Mouse (Mus musculus) stomach, embryonic 14.5 days (tissue): ENCODE data around the gene Crlf3. TPM values are rescaled to one million over a fixed set of nuclear protein-coding genes. Genes with fewer than 3 reads are reported as not detected.
"Not testable (repeated sequence)": the region's sequence is repeated elsewhere in the genome, so short reads cannot be mapped to it uniquely, and the experiment has no call there.

Source experiments
- ATAC-seq: fragments of 200-750 bp; cut with Nextera tagmentation; 2 replicates; pipeline ENCODE4 v1.8.0; 2017; ENCODE audit warnings: low read depth, moderate TSS enrichment; ENCODE audit not compliant: insufficient number of reproducible peaks, insufficient read depth, low FRiP score
- H3K27ac ChIP-seq: fragments of 300-500 bp; sonication (generic); 2 replicates; pipeline ENCODE4 v1.5.1; 2014; ENCODE audit warnings: mild to moderate bottlenecking, low read length, moderate library complexity, mixed read lengths
- H3K27me3 ChIP-seq: fragments of 300-500 bp; sonication (generic); 2 replicates; pipeline ENCODE4 v1.6.1; 2014; ENCODE audit warnings: low read length, control low read depth, mixed read lengths; ENCODE audit not compliant: control insufficient read depth, insufficient read depth
- H3K36me3 ChIP-seq: fragments of 300-500 bp; sonication (generic); 2 replicates; pipeline ENCODE4 v1.6.1; 2014; ENCODE audit warnings: mild to moderate bottlenecking, control low read depth, low read length, moderate library complexity, mixed read lengths; ENCODE audit not compliant: control insufficient read depth, insufficient read depth
- H3K4me1 ChIP-seq: fragments of 300-500 bp; sonication (generic); 2 replicates; pipeline ENCODE4 v1.6.1; 2014; ENCODE audit warnings: low read length, control low read depth, mixed read lengths; ENCODE audit not compliant: control insufficient read depth, insufficient read depth
- H3K4me2 ChIP-seq: fragments of 300-500 bp; sonication (generic); replicated peaks from 2 replicates; pipeline ENCODE4 v1.6.1; 2014; ENCODE audit warnings: low read depth, low read length, control low read depth
- H3K4me3 ChIP-seq: fragments of 300-500 bp; sonication (generic); 2 replicates; pipeline ENCODE4 v1.5.1; 2014; ENCODE audit warnings: low read depth, low read length, control low read depth
- H3K9ac ChIP-seq: fragments of 300-500 bp; sonication (generic); replicated peaks from 2 replicates; pipeline ENCODE4 v1.6.1; 2014; ENCODE audit warnings: low read depth, mild to moderate bottlenecking, control low read depth, low read length, moderate library complexity, mixed read lengths
- H3K9me3 ChIP-seq: fragments of 300-500 bp; sonication (generic); 2 replicates; pipeline ENCODE4 v1.6.1; 2016; ENCODE audit warnings: low read depth, low read length, control low read depth; ENCODE audit not compliant: control insufficient read depth
- WGBS: fragments of 180-500 bp; shearing (Covaris S2); extraction: QIAGEN DNeasy Blood & Tissue Kit; methylation state at CpG from one replicate; pipeline ENCODE4 v1.1.7; 2014; 5-methylcytosine and 5-hydroxymethylcytosine counted together
- polyA plus RNA-seq: library from polyadenylated mRNA; unstranded; fragments of >200 nt; fragmentation: Nextera tagmentation; extraction: Ambion mirVana; gene quantifications from 2 replicates; pipeline ENCODE4 v1.2.1, GENCODE M21; 2014

The Crlf3 gene
- polyA plus RNA-seq, 1 experiment from 2014 or later: 29.6 TPM

DNA sequence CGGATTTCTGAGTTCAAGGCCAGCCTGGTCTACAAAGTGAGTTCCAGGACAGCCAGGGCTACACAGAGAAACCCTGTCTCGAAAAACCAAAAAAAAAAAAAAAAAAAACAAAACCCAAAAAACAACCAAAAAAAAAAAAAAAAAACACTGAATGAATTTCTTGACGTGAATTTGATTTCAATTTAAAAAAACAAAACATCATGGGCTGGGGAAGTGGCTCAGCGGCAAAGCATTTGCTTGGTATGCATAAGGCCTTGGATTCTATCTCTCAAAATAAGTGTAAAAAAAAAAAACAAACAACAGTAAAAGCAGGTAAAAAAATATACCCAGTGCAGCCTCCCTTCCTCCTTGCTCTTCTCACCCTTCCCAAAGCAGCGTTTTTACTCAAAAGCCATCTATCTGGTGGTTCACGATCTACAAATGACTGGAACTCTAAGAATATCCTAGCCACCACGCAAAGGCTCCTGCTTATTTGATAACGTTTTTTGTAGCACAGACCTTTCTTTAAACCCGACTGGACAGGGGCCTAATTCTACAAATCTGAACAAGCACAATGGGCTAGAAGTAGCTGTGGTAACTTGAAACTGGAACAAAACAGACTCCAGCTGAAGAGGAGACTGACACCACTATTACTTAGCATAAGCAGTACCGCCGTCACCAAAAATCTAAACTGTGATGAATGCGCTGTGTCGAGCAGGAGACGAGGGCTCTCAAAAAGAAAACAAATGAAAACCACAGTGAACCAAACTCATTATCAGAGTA lies 2.8 kb downstream of the Crlf3 start:
- ATAC-seq: no peak
- Histone ChIP-seq H3K27ac (no peak overlapping the region), H3K9me3 (no peaks in the 10 kb centered on the region), H3K27me3 (no peaks in the 10 kb centered on the region), H3K4me1 (peaks cover 12% of the 10 kb centered on the region; the same call in 1 of the 2 replicates), H3K4me2 (no peak overlapping the region), H3K9ac (no peak overlapping the region), H3K36me3 (no peaks in the 10 kb centered on the region; the same call in 1 of the 2 replicates), H3K4me3 (no peak overlapping the region)
- WGBS: 77% methylated on average over 13 of the region's 14 CpGs

DNA sequence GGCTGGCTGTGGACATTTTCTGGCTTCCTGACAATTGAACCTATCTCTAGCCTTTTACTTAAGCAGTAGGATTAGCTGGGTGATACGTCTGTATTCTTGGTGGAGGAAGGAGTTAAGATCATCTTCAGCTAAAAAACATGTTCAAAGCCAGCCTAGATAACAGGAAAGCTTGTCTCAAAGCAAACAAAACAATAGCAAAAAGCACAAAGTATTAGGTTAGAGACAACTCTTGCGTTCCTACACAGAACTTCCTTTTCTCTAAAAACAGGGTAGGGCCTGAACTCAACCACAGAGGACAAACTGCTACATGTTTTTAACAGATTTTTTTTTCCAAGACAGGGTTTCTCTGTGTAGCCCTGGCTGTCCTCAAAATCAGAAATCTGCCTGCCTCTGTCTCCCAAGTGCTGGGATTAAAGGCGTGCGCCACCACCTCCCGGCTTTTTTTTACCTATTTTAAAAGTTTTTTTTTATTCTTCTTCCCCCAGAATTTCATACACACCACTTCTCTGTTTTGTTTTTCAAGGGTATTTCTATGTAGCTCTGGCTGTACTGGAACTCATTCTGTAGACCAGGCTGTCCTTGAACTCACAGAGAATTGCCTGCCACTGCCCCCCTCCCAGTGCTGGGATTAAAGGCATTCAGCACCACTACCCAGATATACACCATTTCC lies 5.0 kb downstream of the Crlf3 start:
- peaks cover 9% of the 10 kb centered on the region; the same call in 1 of the 2 replicates for H3K4me1 ChIP-seq
- no peak overlapping the region for H3K9ac ChIP-seq
- H3K4me2 ChIP-seq: no peak overlapping the region
- no peaks in the 10 kb centered on the region for H3K9me3 ChIP-seq
- no peaks in the 10 kb centered on the region for H3K27me3 ChIP-seq
- 91% methylated on average over 5 of the region's 5 CpGs for WGBS
- ATAC-seq: no peak
- no peaks in the 10 kb centered on the region; the same call in 1 of the 2 replicates for H3K36me3 ChIP-seq
- no peak overlapping the region for H3K27ac ChIP-seq
- H3K4me3 ChIP-seq: no peak overlapping the region

DNA sequence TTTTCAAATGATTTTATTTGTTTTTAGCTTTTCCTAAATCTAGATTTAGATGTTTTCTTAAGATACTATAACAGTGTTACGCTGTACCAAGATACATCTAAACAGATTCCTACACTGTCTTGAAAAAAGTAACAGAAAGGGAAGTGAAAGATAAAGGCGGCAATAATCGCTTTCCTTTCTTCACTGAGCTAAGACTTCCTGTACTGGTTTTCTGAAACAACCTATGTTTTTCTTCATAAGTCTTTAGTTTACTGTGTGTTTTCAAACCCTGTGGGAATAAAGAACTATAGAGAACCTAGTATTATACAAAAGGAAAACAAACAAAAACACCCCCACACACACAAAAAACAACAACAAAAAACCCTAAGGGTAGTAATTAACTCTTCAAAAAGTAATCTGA lies 8.4 kb downstream of the Crlf3 start:
- Histone ChIP-seq H3K4me3 (no peak overlapping the region), H3K9ac (no peak overlapping the region), H3K4me1 (no peaks in the 10 kb centered on the region), H3K9me3 (no peaks in the 10 kb centered on the region), H3K36me3 (no peaks in the 10 kb centered on the region; the same call in 1 of the 2 replicates), H3K4me2 (no peak overlapping the region), H3K27me3 (no peaks in the 10 kb centered on the region), H3K27ac (no peak overlapping the region)
- 80% methylated on average over 3 of the region's 3 CpGs for WGBS
- ATAC-seq: no peak

- Histone ChIP-seq H3K9ac (no peak overlapping the region), H3K4me3 (no peak overlapping the region), H3K4me2 (no peak overlapping the region), H3K36me3 (no peaks in the 10 kb centered on the region; the same call in 1 of the 2 replicates), H3K27ac (no peak overlapping the region), H3K4me1 (no peaks in the 10 kb centered on the region), H3K9me3 (no peaks in the 10 kb centered on the region), H3K27me3 (no peaks in the 10 kb centered on the region)
- WGBS: 95% methylated on average over 2 of the region's 2 CpGs
- ATAC-seq: no peak
Observed at GRCm38 (mm10) chr11:80071039-80071438, 9.8 kb downstream of the Crlf3 start.

GRCm38 (mm10) chr11:80069815-80070214 lies 11.0 kb downstream of the Crlf3 start:
- Histone ChIP-seq H3K4me2 (no peak overlapping the region), H3K4me3 (no peak overlapping the region), H3K9me3 (no peaks in the 10 kb centered on the region), H3K4me1 (no peaks in the 10 kb centered on the region), H3K9ac (no peak overlapping the region), H3K27me3 (no peaks in the 10 kb centered on the region), H3K27ac (no peak overlapping the region), H3K36me3 (no peaks in the 10 kb centered on the region)
- 92% methylated on average over 3 of the region's 3 CpGs for WGBS
- no peak for ATAC-seq

GRCm38 (mm10) chr11:80067558-80067957 lies 13.2 kb downstream of the Crlf3 start:
- WGBS: 84% methylated on average over 5 of the region's 5 CpGs
- peaks cover 4% of the 10 kb centered on the region; the same call in 1 of the 2 replicates for H3K36me3 ChIP-seq
- H3K27me3 ChIP-seq: no peaks in the 10 kb centered on the region
- ATAC-seq: no peak
- H3K4me1 ChIP-seq: no peaks in the 10 kb centered on the region
- H3K4me3 ChIP-seq: no peak overlapping the region
- no peak overlapping the region for H3K27ac ChIP-seq
- no peak overlapping the region for H3K4me2 ChIP-seq
- H3K9ac ChIP-seq: no peak overlapping the region
- no peaks in the 10 kb centered on the region for H3K9me3 ChIP-seq

DNA sequence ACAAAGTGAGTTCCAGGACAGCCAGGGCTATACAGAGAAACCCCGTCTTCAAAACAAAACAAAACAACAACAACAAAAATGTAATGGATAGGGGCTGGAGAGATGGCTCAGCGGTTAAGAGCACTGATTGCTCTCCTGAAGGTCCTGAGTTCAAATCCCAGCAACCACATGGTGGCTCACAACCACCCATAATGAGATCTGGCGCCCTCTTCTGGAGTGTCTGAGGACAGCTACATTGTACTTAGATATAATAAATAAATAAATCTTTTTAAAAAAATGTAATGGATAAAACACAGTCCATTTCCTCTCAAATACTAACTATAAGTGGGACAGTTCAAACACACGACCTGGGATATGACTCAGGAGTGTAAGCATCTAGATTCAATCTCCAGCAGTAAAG lies 14.4 kb downstream of the Crlf3 start:
- ATAC-seq, H3K9ac ChIP-seq, H3K27ac ChIP-seq, H3K4me3 ChIP-seq, H3K4me2 ChIP-seq, H3K36me3 ChIP-seq, H3K4me1 ChIP-seq, H3K27me3 ChIP-seq, H3K9me3 ChIP-seq: not testable (repeated sequence)
- WGBS: 88% methylated on average over 4 of the region's 4 CpGs

DNA sequence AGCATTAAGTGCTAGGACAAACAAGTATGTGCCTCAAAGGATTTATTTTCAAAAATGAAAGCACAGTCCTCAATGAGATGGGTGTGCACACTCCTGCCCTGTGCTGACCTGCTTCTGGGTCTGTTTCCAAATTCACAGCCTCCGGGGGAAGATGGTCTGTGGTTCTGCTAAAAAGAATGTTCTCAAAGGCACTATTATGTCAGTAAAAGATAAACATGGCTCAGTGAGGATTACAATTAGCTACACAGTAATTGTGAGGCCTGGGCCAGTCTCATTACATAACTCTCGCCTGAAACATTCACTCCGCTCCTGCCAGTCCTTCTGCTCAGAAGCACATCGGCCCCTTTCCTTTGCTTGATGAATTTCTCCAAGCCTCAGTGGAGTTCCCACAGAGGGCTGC lies 18.6 kb downstream of the Crlf3 start:
- no peaks in the 10 kb centered on the region for H3K9me3 ChIP-seq
- H3K27me3 ChIP-seq: no peaks in the 10 kb centered on the region
- H3K36me3 ChIP-seq: peaks cover 28% of the 10 kb centered on the region
- H3K9ac ChIP-seq: no peak overlapping the region
- WGBS: 48% methylated on average over 4 of the region's 4 CpGs
- H3K4me3 ChIP-seq: no peak overlapping the region
- no peaks in the 10 kb centered on the region for H3K4me1 ChIP-seq
- H3K4me2 ChIP-seq: no peak overlapping the region
- no peak overlapping the region for H3K27ac ChIP-seq
- no peak for ATAC-seq
